Mouse (Mus musculus) midbrain, embryonic 15.5 days (tissue): ENCODE measurements around the gene Naa50. TPM values are rescaled to one million over a fixed set of nuclear protein-coding genes. Genes with fewer than 3 reads are reported as not detected.

Experiments used
- ATAC-seq: fragments of 200-750 bp; cut with Nextera tagmentation; replicated peaks from 2 replicates; pipeline ENCODE4 v1.8.0; 2017; ENCODE audit warnings: moderate TSS enrichment
- H3K27ac ChIP-seq: fragments of 300-500 bp; sonication (generic); 2 replicates; pipeline ENCODE4 v1.5.1; 2015; ENCODE audit warnings: mild to moderate bottlenecking, inconsistent platforms
- H3K27me3 ChIP-seq: fragments of 300-500 bp; sonication (generic); replicated peaks from 2 replicates; pipeline ENCODE4 v1.6.1; 2015; ENCODE audit warnings: inconsistent platforms
- H3K36me3 ChIP-seq: fragments of 300-500 bp; sonication (generic); replicated peaks from 2 replicates; pipeline ENCODE4 v1.6.1; 2015; ENCODE audit warnings: inconsistent platforms
- H3K4me1 ChIP-seq: fragments of 300-500 bp; sonication (generic); 2 replicates; pipeline ENCODE4 v1.6.1; 2015; ENCODE audit warnings: inconsistent platforms
- H3K4me2 ChIP-seq: fragments of 300-500 bp; sonication (generic); 2 replicates; pipeline ENCODE4 v1.6.1; 2015; ENCODE audit warnings: inconsistent platforms, mild to moderate bottlenecking, moderate library complexity
- H3K4me3 ChIP-seq: fragments of 300-500 bp; sonication (generic); 2 replicates; pipeline ENCODE4 v1.5.1; 2015; ENCODE audit warnings: mild to moderate bottlenecking, inconsistent platforms
- H3K9ac ChIP-seq: fragments of 300-500 bp; sonication (generic); 2 replicates; pipeline ENCODE4 v1.6.1; 2015; ENCODE audit warnings: mild to moderate bottlenecking, inconsistent platforms
- H3K9me3 ChIP-seq: fragments of 300-500 bp; sonication (generic); 2 replicates; pipeline ENCODE4 v1.6.1; 2016; ENCODE audit warnings: inconsistent platforms
- WGBS: fragments of 180-500 bp; shearing (Covaris S2); methylation state at CpG from one replicate; pipeline ENCODE4 v1.1.7; 2015; ENCODE audit warnings: mixed read lengths; 5-methylcytosine and 5-hydroxymethylcytosine counted together
- polyA plus RNA-seq: library from polyadenylated mRNA; unstranded; fragments of >200 nt; fragmentation: Nextera tagmentation; extraction: Ambion mirVana; gene quantifications from 2 replicates; pipeline ENCODE4 v1.2.1, GENCODE M21; 2015

The Naa50 gene
- polyA plus RNA-seq, 1 experiment from 2014 or later, result 60.8 TPM

DNA sequence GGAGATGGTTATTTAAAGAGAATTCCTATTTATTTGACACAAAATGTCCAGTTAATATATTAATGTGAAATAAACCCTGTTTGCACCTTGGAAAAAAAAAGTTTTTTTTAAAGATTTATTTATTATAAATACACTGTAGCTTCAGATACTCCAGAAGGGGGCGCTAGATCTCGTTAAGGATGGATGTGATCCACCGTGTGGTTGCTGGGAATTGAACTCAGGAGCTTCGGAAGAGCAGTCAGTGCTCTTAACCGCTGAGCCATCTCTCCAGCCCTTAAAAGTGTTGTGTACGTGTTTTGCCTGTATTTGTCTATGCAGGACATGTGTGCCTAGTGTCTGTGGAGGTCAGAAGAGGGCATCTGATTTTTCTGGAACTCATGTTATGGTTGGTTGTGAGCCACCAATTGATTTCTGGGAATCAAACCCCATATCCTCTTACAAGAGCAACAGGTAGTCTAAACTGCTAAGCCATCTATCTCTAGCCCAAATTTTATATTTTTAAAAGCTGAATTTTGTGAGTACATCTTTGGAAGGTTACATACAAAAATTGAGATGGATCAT lies 14.9 kb downstream of the Naa50 start:
- no peak overlapping the region for H3K4me3 ChIP-seq
- no peak for ATAC-seq
- no peak overlapping the region for H3K27ac ChIP-seq
- H3K4me1 ChIP-seq, result no peaks in the 10 kb centered on the region
- H3K9me3 ChIP-seq, result no peaks in the 10 kb centered on the region
- no peak overlapping the region for H3K9ac ChIP-seq
- no peak overlapping the region for H3K4me2 ChIP-seq
- no peaks in the 10 kb centered on the region for H3K27me3 ChIP-seq
- WGBS, result 69% methylated on average over 6 of the region's 6 CpGs
- H3K36me3 ChIP-seq, result 0 out of 2 replicates have a peak, but pooled peaks cover 4% of the 10 kb centered on the region

DNA sequence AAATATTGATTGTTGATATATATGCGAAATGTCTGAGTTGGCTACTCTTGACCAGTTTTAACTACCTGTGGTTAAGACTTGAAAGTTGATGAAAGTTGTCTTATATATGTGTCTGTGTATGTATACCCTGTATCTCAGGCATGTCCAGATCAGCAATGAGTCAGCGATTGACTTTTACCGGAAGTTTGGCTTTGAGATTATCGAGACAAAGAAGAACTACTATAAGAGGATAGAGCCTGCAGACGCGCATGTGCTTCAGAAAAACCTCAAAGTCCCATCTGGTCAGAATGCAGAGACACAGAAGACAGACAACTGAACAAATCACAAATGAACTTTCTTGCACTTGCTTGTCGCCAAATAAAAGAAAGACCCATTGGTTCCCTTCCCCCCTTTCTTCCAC lies 19.7 kb downstream of the Naa50 start:
- no peak overlapping the region for H3K4me2 ChIP-seq
- H3K27me3 ChIP-seq, result no peaks in the 10 kb centered on the region
- H3K9ac ChIP-seq, result no peak overlapping the region
- H3K4me3 ChIP-seq, result no peak overlapping the region
- no peaks in the 10 kb centered on the region for H3K9me3 ChIP-seq
- 0 out of 2 replicates have a peak, but pooled peaks cover 10% of the 10 kb centered on the region for H3K36me3 ChIP-seq
- no peaks in the 10 kb centered on the region for H3K4me1 ChIP-seq
- no peak overlapping the region for H3K27ac ChIP-seq
- ATAC-seq, result no peak
- 89% methylated on average over 7 of the region's 7 CpGs for WGBS

- Histone ChIP-seq H3K27ac (no peak overlapping the region), H3K4me1 (no peaks in the 10 kb centered on the region), H3K27me3 (no peaks in the 10 kb centered on the region), H3K36me3 (0 out of 2 replicates have a peak, but pooled peaks cover 7% of the 10 kb centered on the region), H3K4me3 (no peak overlapping the region), H3K4me2 (no peak overlapping the region), H3K9me3 (no peaks in the 10 kb centered on the region), H3K9ac (no peak overlapping the region)
- 93% methylated on average over 2 of the region's 2 CpGs for WGBS
- ATAC-seq, result no peak
Measured at GRCm38 (mm10) chr16:44163831-44164230, 24.2 kb downstream of the Naa50 start.

DNA sequence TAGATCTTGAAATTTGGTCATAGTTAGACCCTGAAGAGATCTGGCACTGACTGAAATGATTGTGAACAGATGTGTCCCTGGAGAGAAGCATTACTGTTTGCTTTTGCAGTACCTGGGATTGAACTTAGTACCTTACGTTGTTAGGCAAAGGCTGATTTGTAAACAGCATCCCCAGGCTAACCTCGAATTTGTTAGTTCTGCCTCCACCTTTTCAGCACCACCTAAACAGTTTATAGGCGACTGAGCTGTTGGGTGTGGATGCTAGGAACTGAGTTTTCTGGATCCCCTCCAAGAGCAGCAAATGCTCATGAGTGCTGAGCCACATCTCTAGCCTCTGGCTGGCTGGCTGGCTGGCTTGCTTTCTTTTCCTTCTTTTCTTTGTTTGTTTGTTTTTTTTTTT lies 25.6 kb downstream of the Naa50 start:
- Histone ChIP-seq H3K9me3 (no peaks in the 10 kb centered on the region), H3K27ac (no peak overlapping the region), H3K36me3 (no peaks in the 10 kb centered on the region), H3K27me3 (no peaks in the 10 kb centered on the region), H3K9ac (no peak overlapping the region), H3K4me2 (no peak overlapping the region), H3K4me3 (no peak overlapping the region), H3K4me1 (no peaks in the 10 kb centered on the region)
- ATAC-seq, result no peak
- 68% methylated on average over 3 of the region's 3 CpGs for WGBS

GRCm38 (mm10) chr16:44168990-44169389 lies 29.4 kb downstream of the Naa50 start:
- Histone ChIP-seq H3K4me2 (no peak overlapping the region), H3K9ac (no peak overlapping the region), H3K27ac (no peak overlapping the region), H3K9me3 (no peaks in the 10 kb centered on the region), H3K4me3 (no peak overlapping the region), H3K36me3 (no peaks in the 10 kb centered on the region), H3K27me3 (no peaks in the 10 kb centered on the region), H3K4me1 (peaks cover 6% of the 10 kb centered on the region)
- 87% methylated on average over 4 of the region's 4 CpGs for WGBS
- ATAC-seq, result no peak

DNA sequence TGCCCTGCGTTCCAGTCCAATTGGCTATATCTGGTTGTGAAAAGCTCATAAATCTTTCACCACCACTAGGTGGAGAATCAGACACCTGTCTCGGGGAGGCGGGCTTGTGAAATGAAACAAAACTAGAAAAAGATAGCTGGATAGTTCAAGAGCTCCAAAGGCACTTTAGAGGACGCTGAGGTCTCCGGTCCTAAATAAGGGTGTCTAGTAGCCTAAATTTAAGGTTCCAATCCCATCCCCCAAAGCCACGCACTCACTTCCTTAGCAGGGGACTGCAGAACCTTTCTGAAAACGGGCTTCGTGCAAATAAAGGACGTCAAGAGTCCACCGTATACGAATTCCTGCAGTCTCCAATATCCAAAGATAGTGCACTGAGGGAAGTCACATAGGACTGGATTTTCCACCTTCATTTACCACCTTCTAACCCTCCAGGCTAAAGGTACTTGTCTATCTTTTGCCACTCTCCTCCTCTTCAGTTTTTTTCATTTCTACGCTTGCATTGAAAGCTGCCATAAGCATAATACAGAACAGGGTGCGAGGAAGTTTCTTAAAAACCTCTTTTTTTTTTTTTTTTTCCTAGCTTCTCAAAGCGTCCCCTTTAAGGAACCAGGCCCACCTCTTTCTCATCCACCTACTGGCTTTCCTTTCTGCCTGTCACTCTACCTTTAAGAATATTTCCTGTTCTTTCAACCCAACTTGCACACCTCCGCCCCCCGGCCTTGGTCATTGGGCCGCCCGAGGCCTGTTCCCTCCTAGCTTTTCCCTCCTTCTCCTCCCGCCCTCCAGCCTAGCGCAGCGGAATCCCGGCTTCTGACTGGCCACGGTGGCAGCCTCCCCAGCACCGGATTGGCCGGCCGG lies 32.9 kb downstream of the Naa50 start:
- peak; percentile 100 for ATAC-seq
- Histone ChIP-seq H3K36me3 (no peaks in the 10 kb centered on the region), H3K27me3 (no peaks in the 10 kb centered on the region), H3K9me3 (no peaks in the 10 kb centered on the region), H3K4me1 (peaks cover 20% of the 10 kb centered on the region), H3K27ac (peak overlapping the region; percentile 83), H3K9ac (peak overlapping the region; percentile 52), H3K4me3 (peak overlapping the region; percentile 77), H3K4me2 (peak overlapping the region; percentile 88)
- WGBS, result 1% methylated on average over 26 of the region's 26 CpGs

DNA sequence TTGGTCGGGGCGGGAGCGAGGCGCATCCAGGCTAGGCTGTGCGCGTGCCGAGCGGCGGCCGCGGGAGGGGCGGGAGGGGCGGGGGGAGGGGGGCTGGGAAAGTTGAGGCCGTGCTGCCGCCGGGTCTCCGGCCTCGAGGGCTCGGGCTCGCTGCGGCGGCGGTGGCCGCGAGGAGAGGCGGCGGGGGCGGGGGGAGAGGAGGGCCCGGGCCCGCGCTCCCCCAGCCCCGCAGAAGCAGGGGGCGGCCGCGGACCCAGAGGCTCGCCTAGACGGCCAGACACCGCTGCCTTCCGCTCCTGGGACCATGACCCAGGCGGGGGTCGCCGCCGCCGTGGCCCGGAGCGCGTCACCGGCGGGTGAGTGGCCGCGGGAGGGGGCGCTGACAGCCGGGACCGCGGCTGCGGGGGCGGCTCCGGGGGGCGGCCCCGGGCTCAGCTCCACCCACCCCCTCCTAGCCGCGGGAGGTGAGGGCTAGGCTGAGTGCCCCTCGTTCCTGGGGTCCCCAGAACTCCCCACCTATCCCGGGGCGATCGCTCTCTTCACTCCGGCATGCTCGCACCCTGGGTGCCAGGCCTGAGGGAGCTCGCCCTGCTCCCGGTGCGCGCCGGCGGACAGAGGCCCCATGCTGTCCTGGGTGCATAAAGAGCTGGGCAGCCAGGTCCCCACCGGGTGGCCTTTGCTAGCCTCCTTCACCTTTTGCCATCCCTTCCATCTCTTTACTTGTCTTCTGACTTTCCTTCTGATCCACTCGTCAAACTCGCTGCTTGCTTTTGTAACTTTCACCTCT lies 33.7 kb downstream of the Naa50 start, which contains the start of gene Usf3:
TSS of gene Usf3 (plus strand) at position 92 of the 787 bp plus-strand sequence.
- Histone ChIP-seq H3K4me1 (peaks cover 20% of the 10 kb centered on the region), H3K9ac (peak within 1 kb of the TSS; percentile 84), H3K4me3 (peak within 1 kb of the TSS; percentile 77), H3K27ac (peak within 1 kb of the TSS; percentile 86), H3K27me3 (no peaks in the 10 kb centered on the region), H3K4me2 (peak within 1 kb of the TSS; percentile 88), H3K9me3 (no peaks in the 10 kb centered on the region), H3K36me3 (no peaks in the 10 kb centered on the region)
- WGBS, result under 1% methylated on average over 56 of the region's 77 CpGs
- peak; percentile 78 for ATAC-seq

GRCm38 (mm10) chr16:44173966-44174530 lies 34.4 kb downstream of the Naa50 start:
- Histone ChIP-seq H3K4me1 (peaks cover 20% of the 10 kb centered on the region), H3K27ac (peak overlapping the region; percentile 86), H3K4me3 (peak overlapping the region; percentile 77), H3K27me3 (no peaks in the 10 kb centered on the region), H3K9ac (peak overlapping the region; percentile 84), H3K36me3 (no peaks in the 10 kb centered on the region), H3K9me3 (no peaks in the 10 kb centered on the region), H3K4me2 (peak overlapping the region; percentile 88)
- WGBS, result 19% methylated on average over 7 of the region's 7 CpGs
- ATAC-seq, result no peak

DNA sequence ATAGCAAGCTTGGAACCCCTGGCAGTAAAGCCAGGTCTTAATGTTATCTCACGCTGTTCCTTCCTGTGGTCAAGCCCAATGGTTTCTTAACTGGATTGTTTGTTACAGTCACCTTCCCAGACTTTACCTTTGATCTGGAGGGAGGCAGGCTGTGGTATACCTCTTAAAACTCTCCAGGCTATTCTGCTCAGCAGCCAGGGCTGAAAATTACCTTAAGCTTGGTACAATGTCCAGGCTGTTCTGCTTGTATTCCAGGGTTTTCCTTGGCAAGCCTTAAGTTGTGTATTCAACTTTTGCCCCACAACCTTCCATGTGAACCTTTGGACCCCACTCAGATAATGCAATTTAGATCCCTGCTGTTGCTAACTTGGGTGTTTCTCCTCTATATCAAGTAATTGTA lies 35.4 kb downstream of the Naa50 start:
- Histone ChIP-seq H3K4me1 (peaks cover 20% of the 10 kb centered on the region), H3K9ac (no peak overlapping the region), H3K27me3 (no peaks in the 10 kb centered on the region), H3K36me3 (no peaks in the 10 kb centered on the region), H3K27ac (no peak overlapping the region), H3K4me2 (no peak overlapping the region), H3K9me3 (no peaks in the 10 kb centered on the region), H3K4me3 (no peak overlapping the region)
- 88% methylated on average over 1 of the region's 1 CpGs for WGBS
- no peak for ATAC-seq

GRCm38 (mm10) chr16:44176511-44176910 lies 36.9 kb downstream of the Naa50 start:
- 96% methylated on average over 2 of the region's 2 CpGs for WGBS
- Histone ChIP-seq H3K4me1 (peaks cover 20% of the 10 kb centered on the region), H3K9me3 (no peaks in the 10 kb centered on the region), H3K27ac (no peak overlapping the region), H3K4me2 (no peak overlapping the region), H3K9ac (no peak overlapping the region), H3K36me3 (no peaks in the 10 kb centered on the region), H3K4me3 (no peak overlapping the region), H3K27me3 (no peaks in the 10 kb centered on the region)
- ATAC-seq, result no peak

GRCm38 (mm10) chr16:44178555-44178954 lies 38.9 kb downstream of the Naa50 start:
- Histone ChIP-seq H3K4me1 (peaks cover 16% of the 10 kb centered on the region), H3K36me3 (no peaks in the 10 kb centered on the region), H3K9me3 (no peaks in the 10 kb centered on the region), H3K27me3 (no peaks in the 10 kb centered on the region), H3K9ac (no peak overlapping the region), H3K4me2 (no peak overlapping the region), H3K4me3 (no peak overlapping the region), H3K27ac (no peak overlapping the region)
- ATAC-seq, result peak; percentile 43; the same call in 1 of the 2 replicates
- 64% methylated on average over 1 of the region's 1 CpGs for WGBS

- Histone ChIP-seq H3K27ac (no peak overlapping the region), H3K4me2 (no peak overlapping the region), H3K9ac (no peak overlapping the region), H3K36me3 (no peaks in the 10 kb centered on the region), H3K4me1 (no peaks in the 10 kb centered on the region), H3K27me3 (no peaks in the 10 kb centered on the region), H3K9me3 (no peaks in the 10 kb centered on the region), H3K4me3 (no peak overlapping the region)
- no peak for ATAC-seq
- WGBS, result 94% methylated on average over 1 of the region's 1 CpGs
Measured at GRCm38 (mm10) chr16:44182597-44182996, 43.0 kb downstream of the Naa50 start.
